Mouse (Mus musculus) small intestine, adult 2 months (tissue): ENCODE measurements around the gene Ap3d1.

Experiments used
- CTCF ChIP-seq: fragments of 200-500 bp; IDR thresholded peaks from 2 replicates; pipeline ENCODE4 v1.5.1; 2012; ENCODE audit warnings: low read depth, mild to moderate bottlenecking, control low read depth, inconsistent platforms, low read length, moderate library complexity, mixed read lengths; ENCODE audit not compliant: insufficient replicate concordance, insufficient read length; ENCODE audit errors: extremely low read depth
- POLR2A ChIP-seq: fragments of 200-500 bp; IDR thresholded peaks from 2 replicates; pipeline ENCODE4 v1.6.1; 2012; ENCODE audit warnings: low read depth, mild to moderate bottlenecking, control low read depth, inconsistent platforms, low read length, moderate library complexity

GRCm38 (mm10) chr10:80669737-80670485, 72.2 kb downstream of the Ap3d1 start:
- TF ChIP-seq CTCF (no peak), POLR2A (no peak)
